Mouse (Mus musculus) embryonic facial prominence, embryonic 11.5 days (tissue): ENCODE data around the gene Fyn. TPM values are rescaled to one million over a fixed set of nuclear protein-coding genes. Genes with fewer than 3 reads are reported as not detected.

Experiments used
- ATAC-seq: fragments of 200-750 bp; cut with Nextera tagmentation; replicated peaks from 2 replicates; pipeline ENCODE4 v1.8.0; 2017; ENCODE audit warnings: low read depth; ENCODE audit not compliant: insufficient number of reproducible peaks, low FRiP score, low TSS enrichment
- DNase-seq: peaks from one replicate; pipeline ENCODE4 v3.0.0-alpha.2; 2015; ENCODE audit warnings: low spot score
- H3K27ac ChIP-seq: fragments of 300-500 bp; sonication (generic); replicated peaks from 2 replicates; pipeline ENCODE4 v1.5.1; 2014; ENCODE audit warnings: mild to moderate bottlenecking, low read depth, low read length, control low read depth
- H3K27me3 ChIP-seq: fragments of 300-500 bp; sonication (generic); 2 replicates; pipeline ENCODE4 v1.6.1; 2014; ENCODE audit warnings: mild to moderate bottlenecking, low read length, moderate library complexity, mixed read lengths; ENCODE audit not compliant: control insufficient read depth, insufficient read depth
- H3K36me3 ChIP-seq: fragments of 300-500 bp; sonication (generic); replicated peaks from 2 replicates; pipeline ENCODE4 v1.6.1; 2014; ENCODE audit warnings: low read depth, mild to moderate bottlenecking, low read length, moderate library complexity, mixed read lengths; ENCODE audit not compliant: control insufficient read depth, insufficient read depth
- H3K4me1 ChIP-seq: fragments of 300-500 bp; sonication (generic); 2 replicates; pipeline ENCODE4 v1.6.1; 2014; ENCODE audit warnings: low read length, mixed read lengths; ENCODE audit not compliant: control insufficient read depth, insufficient read depth
- H3K4me2 ChIP-seq: fragments of 300-500 bp; sonication (generic); 2 replicates; pipeline ENCODE4 v1.6.1; 2014; ENCODE audit warnings: low read depth, mild to moderate bottlenecking, control low read depth, low read length, moderate library complexity
- H3K4me3 ChIP-seq: fragments of 300-500 bp; sonication (generic); 2 replicates; pipeline ENCODE4 v1.5.1; 2014; ENCODE audit warnings: low read depth, low read length, control low read depth
- H3K9ac ChIP-seq: fragments of 300-500 bp; sonication (generic); replicated peaks from 2 replicates; pipeline ENCODE4 v1.6.1; 2014; ENCODE audit warnings: mild to moderate bottlenecking, control low read depth, low read length
- H3K9me3 ChIP-seq: fragments of 300-500 bp; sonication (generic); replicated peaks from 2 replicates; pipeline ENCODE4 v1.6.1; 2016; ENCODE audit warnings: mild to moderate bottlenecking, low read length, inconsistent platforms, mixed read lengths; ENCODE audit not compliant: control insufficient read depth
- WGBS: fragments of 180-500 bp; shearing (Covaris S2); extraction: QIAGEN DNeasy Blood & Tissue Kit; methylation state at CpG from one replicate; pipeline ENCODE4 v1.1.7; 2014; 5-methylcytosine and 5-hydroxymethylcytosine counted together
- polyA plus RNA-seq: library from polyadenylated mRNA; unstranded; fragments of >200 nt; fragmentation: Nextera tagmentation; extraction: Ambion mirVana; gene quantifications from 2 replicates; pipeline ENCODE4 v1.2.1, GENCODE M21; 2014

Gene Fyn
- polyA plus RNA-seq, 1 experiment from 2014 or later: 38.9 TPM

DNA sequence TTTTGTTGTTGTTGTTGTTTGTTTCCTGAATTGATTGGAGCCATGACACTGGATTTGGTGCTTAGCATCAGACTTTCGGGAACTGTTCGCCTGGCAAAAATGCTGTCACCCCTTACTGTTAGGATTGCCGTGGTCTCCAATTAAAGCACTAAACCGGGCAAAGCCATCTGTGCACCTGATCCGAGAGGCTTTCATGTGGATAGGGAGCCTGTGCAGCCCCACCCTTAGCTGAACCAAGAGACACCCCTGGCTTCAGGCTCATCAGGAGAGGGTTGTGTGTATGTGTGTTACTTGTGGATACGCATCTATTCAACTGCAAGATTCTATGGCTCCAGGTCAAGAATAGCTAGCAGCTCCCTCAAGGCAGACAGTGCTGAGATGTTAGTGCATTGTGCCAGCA, 207.8 kb downstream of the Fyn start:
- DNase-seq (no peak), ATAC-seq (no peak)
- H3K4me3 ChIP-seq: no peak overlapping the region
- H3K4me1 ChIP-seq: peaks cover 3% of the 10 kb centered on the region; the same call in 1 of the 2 replicates
- H3K27me3 ChIP-seq: no peaks in the 10 kb centered on the region
- H3K27ac ChIP-seq: no peak overlapping the region
- H3K9ac ChIP-seq: no peak overlapping the region
- no peaks in the 10 kb centered on the region for H3K36me3 ChIP-seq
- no peaks in the 10 kb centered on the region for H3K9me3 ChIP-seq
- no peak overlapping the region for H3K4me2 ChIP-seq
- WGBS: 90% methylated on average over 6 of the region's 6 CpGs

DNA sequence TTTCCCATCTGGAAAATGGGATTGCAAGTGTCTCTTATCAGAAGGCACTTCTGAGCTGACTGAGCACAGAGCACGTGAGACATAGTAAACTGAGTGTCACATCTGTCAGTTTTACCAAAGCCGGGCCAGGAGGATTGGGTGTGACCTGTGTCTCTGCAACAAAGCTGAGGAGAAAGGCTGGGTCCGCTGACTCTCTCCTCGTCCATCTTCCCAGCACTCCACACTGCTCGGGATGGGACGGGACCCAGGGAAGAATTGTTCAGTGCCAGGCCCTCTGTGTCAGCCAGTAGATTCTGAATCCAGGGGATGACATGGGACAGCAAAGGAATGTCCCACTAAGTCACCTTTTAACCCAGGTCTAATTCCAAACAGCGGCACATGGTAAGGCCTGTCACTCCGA, 211.8 kb downstream of the Fyn start:
- Histone ChIP-seq H3K9ac (no peak overlapping the region), H3K4me1 (peaks cover 3% of the 10 kb centered on the region; the same call in 1 of the 2 replicates), H3K27me3 (no peaks in the 10 kb centered on the region), H3K9me3 (no peaks in the 10 kb centered on the region), H3K36me3 (no peaks in the 10 kb centered on the region), H3K4me3 (no peak overlapping the region), H3K27ac (no peak overlapping the region), H3K4me2 (no peak overlapping the region)
- WGBS: 68% methylated on average over 8 of the region's 8 CpGs
- DNase-seq: no peak
- no peak for ATAC-seq

DNA sequence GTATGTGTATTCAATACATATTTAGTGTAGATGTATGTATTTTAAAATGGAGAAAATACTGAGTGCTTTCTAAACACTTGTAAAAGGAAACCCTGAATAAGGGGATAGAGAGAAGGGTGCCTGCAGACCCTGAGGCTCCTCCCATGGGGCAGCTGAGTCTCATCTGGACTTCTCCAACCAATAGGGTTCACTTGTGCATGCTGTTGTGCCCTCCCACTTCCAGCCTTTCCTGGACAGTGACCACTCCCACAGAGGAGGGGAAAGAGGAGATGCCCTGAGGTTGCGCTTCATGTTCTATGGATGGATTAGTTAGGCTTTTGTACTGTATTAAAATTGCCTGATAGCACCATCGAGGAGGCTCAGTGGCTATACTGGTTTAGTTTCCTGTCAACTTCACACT, 213.7 kb downstream of the Fyn start:
- no peaks in the 10 kb centered on the region for H3K9me3 ChIP-seq
- H3K27me3 ChIP-seq: no peaks in the 10 kb centered on the region
- no peak for DNase-seq
- peaks cover 3% of the 10 kb centered on the region; the same call in 1 of the 2 replicates for H3K4me1 ChIP-seq
- no peak for ATAC-seq
- H3K4me3 ChIP-seq: no peak overlapping the region
- no peak overlapping the region for H3K9ac ChIP-seq
- no peak overlapping the region for H3K4me2 ChIP-seq
- no peak overlapping the region for H3K27ac ChIP-seq
- H3K36me3 ChIP-seq: no peaks in the 10 kb centered on the region
- WGBS: 78% methylated on average over 2 of the region's 2 CpGs

DNA sequence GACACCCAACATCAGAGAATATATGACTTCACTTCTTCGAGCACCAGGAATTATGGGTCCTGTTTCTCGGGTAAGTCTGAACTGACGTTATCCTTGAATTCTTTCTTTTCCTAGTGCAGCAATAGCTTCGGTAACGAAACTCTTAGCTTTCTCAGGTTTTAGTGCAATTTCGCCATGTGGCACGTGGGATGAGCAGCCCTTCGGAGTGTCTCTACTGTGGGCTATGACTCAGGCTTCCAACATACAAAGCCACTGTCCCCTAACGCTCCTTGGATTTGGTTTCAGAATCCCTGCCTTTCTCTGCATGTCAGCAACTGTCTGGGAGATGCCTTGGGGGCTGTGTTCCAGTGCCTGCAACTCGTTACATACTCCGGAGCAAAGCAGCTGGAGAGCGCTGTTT, 215.1 kb downstream of the Fyn start:
- Histone ChIP-seq H3K4me1 (peaks cover 3% of the 10 kb centered on the region; the same call in 1 of the 2 replicates), H3K9ac (no peak overlapping the region), H3K27ac (no peak overlapping the region), H3K4me3 (no peak overlapping the region), H3K36me3 (no peaks in the 10 kb centered on the region), H3K27me3 (no peaks in the 10 kb centered on the region), H3K4me2 (no peak overlapping the region), H3K9me3 (no peaks in the 10 kb centered on the region)
- WGBS: 78% methylated on average over 12 of the region's 12 CpGs
- no peak for DNase-seq
- ATAC-seq: no peak

DNA sequence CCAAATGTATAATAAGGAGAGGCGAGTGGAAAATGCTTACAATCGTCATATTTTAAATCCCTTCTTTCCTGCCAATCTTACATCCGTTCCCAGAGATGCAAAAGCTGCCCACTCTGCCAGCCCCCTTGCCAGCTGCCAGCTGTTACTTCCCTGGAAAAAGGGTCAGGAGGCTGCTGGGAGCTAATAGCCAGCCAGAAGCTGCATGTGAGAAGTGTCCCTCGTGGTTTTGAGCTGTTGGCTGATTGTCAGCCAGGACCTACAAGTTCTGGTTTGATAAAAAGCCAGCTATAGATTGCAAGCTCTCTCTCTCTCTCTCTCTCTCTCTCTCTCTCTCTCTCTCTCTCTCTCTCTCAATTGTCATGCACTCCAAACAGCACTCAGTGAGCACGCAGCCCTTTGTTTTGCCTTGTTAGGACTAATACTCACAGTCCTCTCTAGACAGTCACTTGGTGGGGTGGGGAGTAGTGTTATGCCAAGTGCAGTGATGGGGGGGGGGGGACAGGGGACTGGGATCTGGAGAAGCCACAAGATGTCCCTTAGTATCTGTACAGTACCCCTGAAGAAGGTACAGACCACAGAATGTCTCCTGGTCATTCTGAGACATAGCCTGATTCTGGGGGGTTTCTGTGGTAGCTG, 218.8 kb downstream of the Fyn start:
- ATAC-seq: no peak
- no peak overlapping the region for H3K27ac ChIP-seq

DNA sequence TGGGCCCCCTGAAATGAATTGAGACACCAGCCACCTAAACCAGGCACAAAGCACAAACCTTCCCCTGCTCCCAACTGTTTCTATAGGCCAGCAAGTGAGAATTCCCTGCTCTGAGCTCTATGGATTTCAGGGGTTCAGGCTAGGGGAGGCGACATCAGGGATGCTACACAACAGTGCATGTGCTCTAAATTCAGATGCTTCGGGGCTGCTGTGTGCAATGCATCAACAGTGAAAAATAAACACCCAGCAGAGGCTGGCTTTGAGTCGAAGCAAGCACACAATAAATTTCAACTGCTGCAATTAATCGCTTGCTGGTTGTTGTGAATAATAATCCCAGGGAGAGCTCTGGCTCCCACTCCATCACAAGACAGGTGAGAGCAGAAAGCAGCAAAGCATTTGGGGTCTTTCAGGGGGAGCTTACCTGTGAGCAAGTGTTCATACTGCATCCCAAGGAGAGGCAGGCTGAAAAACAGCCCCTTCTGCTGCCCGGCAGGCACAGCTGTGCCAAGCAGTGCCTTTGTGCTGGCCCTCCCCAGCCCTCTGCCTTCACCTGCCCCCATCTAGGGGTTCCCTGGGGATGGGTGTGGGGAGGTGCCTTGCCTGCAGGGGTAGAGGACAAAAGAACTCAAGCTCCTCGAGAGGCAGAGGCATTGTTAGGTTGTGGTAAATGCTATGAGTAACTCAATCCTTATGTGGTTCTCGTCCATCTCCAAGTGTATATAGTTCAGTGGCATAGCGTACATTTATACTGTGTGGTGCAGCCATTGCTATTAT, 219.5 kb downstream of the Fyn start:
- Histone ChIP-seq H3K4me3 (no peak overlapping the region), H3K36me3 (no peaks in the 10 kb centered on the region), H3K27me3 (no peaks in the 10 kb centered on the region), H3K9me3 (no peaks in the 10 kb centered on the region), H3K27ac (no peak overlapping the region), H3K4me1 (no peaks in the 10 kb centered on the region), H3K9ac (no peak overlapping the region), H3K4me2 (no peak overlapping the region)
- no peak for DNase-seq
- WGBS: 65% methylated on average over 8 of the region's 8 CpGs
- ATAC-seq: peak; percentile 32; the same call in 1 of the 2 replicates

More for the DNA sequence above, 218.8 kb downstream of the Fyn start:
- Histone ChIP-seq H3K9me3 (no peaks in the 10 kb centered on the region), H3K4me2 (no peak overlapping the region), H3K9ac (no peak overlapping the region), H3K27me3 (no peaks in the 10 kb centered on the region), H3K4me1 (no peaks in the 10 kb centered on the region), H3K4me3 (no peak overlapping the region), H3K36me3 (no peaks in the 10 kb centered on the region)
- WGBS: 65% methylated on average over 5 of the region's 5 CpGs
- no peak for DNase-seq

DNA sequence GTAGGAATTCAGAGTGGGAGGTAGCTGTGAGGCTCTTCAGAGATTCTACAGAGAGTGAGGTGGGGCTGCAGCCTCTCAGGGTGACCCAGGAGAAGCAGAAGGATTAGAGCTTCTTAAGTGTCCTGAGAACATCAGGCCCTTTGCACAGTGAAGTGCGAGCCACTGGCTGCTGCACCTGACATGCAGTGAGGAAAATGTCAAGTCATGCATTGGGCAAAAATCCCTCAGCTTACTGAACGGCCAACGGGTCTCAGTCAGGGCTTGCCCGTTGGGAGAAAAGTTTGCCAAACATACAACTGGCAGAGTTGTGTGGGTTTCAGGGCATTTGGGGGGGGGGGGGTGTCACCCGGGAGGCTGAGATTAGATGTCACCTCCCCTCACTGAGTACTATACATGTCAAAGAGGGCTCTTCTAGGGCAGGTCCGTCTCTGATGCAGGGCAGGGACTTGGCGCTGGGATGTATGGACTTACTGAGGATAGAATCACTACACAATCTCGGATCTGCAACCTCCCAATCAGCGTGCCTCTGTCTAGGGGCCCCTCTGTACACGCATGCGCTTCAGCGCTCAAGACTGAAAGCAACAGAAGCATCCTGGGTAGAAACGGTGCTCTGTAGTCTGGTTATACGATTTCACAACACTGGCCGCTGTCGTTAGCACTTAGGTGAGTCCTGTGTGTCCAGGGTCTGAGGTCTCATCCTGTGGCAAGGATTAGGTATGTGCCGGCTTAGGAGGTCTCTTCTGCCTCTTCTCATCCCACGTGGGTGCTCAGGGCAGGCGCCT, 221.3 kb downstream of the Fyn start:
- H3K27ac ChIP-seq: no peak overlapping the region
- no peak; the same call in 1 of the 2 replicates for ATAC-seq

More for the DNA sequence above, 221.3 kb downstream of the Fyn start:
- H3K4me1 ChIP-seq: no peaks in the 10 kb centered on the region
- H3K4me3 ChIP-seq: no peak overlapping the region
- H3K27me3 ChIP-seq: no peaks in the 10 kb centered on the region
- no peak for DNase-seq
- H3K4me2 ChIP-seq: no peak overlapping the region
- WGBS: 82% methylated on average over 19 of the region's 19 CpGs
- H3K9me3 ChIP-seq: no peaks in the 10 kb centered on the region
- no peaks in the 10 kb centered on the region for H3K36me3 ChIP-seq
- no peak overlapping the region for H3K9ac ChIP-seq
